Mouse (Mus musculus) neural tube, embryonic 13.5 days (tissue): Measurements from ENCODE around the gene Crim1. TPM values are rescaled to one million over a fixed set of nuclear protein-coding genes. Genes with fewer than 3 reads are reported as not detected.

Experiments
- ATAC-seq: fragments of 200-750 bp; cut with Nextera tagmentation; 2 replicates; pipeline ENCODE4 v1.8.0; 2017; ENCODE audit warnings: low read depth, mild to moderate bottlenecking, moderate TSS enrichment, moderate library complexity
- H3K27ac ChIP-seq: fragments of 300-500 bp; sonication (generic); replicated peaks from 2 replicates; pipeline ENCODE4 v1.5.1; 2015; ENCODE audit warnings: moderate library complexity, mild to moderate bottlenecking, inconsistent platforms
- H3K27me3 ChIP-seq: fragments of 300-500 bp; sonication (generic); 2 replicates; pipeline ENCODE4 v1.6.1; 2015; ENCODE audit warnings: mild to moderate bottlenecking, inconsistent platforms
- H3K36me3 ChIP-seq: fragments of 300-500 bp; sonication (generic); 2 replicates; pipeline ENCODE4 v1.6.1; 2015; ENCODE audit warnings: mild to moderate bottlenecking, inconsistent platforms
- H3K4me1 ChIP-seq: fragments of 300-500 bp; sonication (generic); replicated peaks from 2 replicates; pipeline ENCODE4 v1.6.1; 2015; ENCODE audit warnings: inconsistent platforms
- H3K4me2 ChIP-seq: fragments of 300-500 bp; sonication (generic); 2 replicates; pipeline ENCODE4 v1.6.1; 2015; ENCODE audit warnings: inconsistent platforms, mild to moderate bottlenecking, moderate library complexity
- H3K4me3 ChIP-seq: fragments of 300-500 bp; sonication (generic); 2 replicates; pipeline ENCODE4 v1.5.1; 2015; ENCODE audit warnings: mild to moderate bottlenecking, inconsistent platforms
- H3K9ac ChIP-seq: fragments of 300-500 bp; sonication (generic); 2 replicates; pipeline ENCODE4 v1.6.1; 2015; ENCODE audit warnings: moderate library complexity, mild to moderate bottlenecking, inconsistent platforms
- H3K9me3 ChIP-seq: fragments of 300-500 bp; sonication (generic); 2 replicates; pipeline ENCODE4 v1.6.1; 2016; ENCODE audit warnings: inconsistent platforms
- WGBS: fragments of 180-500 bp; shearing (Covaris S2); methylation state at CpG from one replicate; pipeline ENCODE4 v1.1.7; 2015; 5-methylcytosine and 5-hydroxymethylcytosine counted together
- polyA plus RNA-seq: library from polyadenylated mRNA; unstranded; fragments of >200 nt; fragmentation: Nextera tagmentation; extraction: Ambion mirVana; gene quantifications from 2 replicates; pipeline ENCODE4 v1.2.1, GENCODE M21; 2015

Crim1 gene
- polyA plus RNA-seq, 1 experiment from 2014 or later = 12.4 TPM

DNA sequence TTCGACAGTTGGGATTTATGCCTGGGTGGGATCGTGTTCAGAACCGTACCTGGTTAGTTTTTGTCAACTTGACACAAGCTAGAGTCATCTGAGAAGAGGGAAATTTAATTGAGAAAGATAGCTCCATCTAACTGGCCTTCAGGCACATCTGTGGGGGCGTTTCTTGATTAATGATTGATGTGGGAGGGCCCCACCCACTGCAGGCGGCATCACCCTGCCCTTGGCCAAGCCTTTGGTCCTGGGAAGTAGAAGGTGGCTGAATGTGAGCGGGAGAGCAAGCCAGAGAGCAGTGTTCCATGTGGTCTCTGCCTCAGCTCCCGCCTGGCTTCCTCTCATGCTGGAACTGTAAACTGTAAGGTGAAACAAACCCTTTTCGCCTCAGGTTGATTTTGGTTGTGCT, 56.5 kb downstream of the Crim1 start:
- Histone ChIP-seq H3K4me2 (no peak overlapping the region), H3K4me1 (peaks cover 26% of the 10 kb centered on the region), H3K36me3 (no peaks in the 10 kb centered on the region; the same call in 1 of the 2 replicates), H3K27ac (no peak overlapping the region), H3K9me3 (no peaks in the 10 kb centered on the region), H3K9ac (no peak overlapping the region), H3K4me3 (no peak overlapping the region), H3K27me3 (no peaks in the 10 kb centered on the region)
- WGBS = 74% methylated on average over 8 of the region's 8 CpGs
- ATAC-seq = no peak

DNA sequence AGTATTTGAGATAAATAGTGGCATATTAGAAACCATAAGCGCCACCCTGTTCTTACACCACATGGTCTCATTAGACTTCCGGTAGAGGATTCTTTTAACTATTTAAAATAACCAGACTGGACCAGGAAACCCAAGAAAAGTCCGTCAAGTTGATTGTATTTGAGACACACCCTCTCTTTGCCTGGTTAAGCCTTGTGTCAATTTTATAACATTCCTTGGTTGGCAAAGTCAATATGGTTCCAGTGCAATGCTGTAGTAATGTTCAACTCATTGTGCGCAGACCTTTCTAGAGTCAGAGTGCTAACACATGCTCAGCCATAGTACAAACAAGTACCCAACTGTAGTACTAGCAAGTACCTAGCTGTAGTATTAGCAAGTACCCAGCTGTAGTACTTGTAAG, 61.6 kb downstream of the Crim1 start:
- no peaks in the 10 kb centered on the region for H3K27me3 ChIP-seq
- no peak for ATAC-seq
- 96% methylated on average over 4 of the region's 4 CpGs for WGBS
- H3K9ac ChIP-seq = no peak overlapping the region
- no peak overlapping the region for H3K4me3 ChIP-seq
- no peaks in the 10 kb centered on the region; the same call in 1 of the 2 replicates for H3K36me3 ChIP-seq
- no peak overlapping the region for H3K4me2 ChIP-seq
- peaks cover 28% of the 10 kb centered on the region for H3K4me1 ChIP-seq
- H3K27ac ChIP-seq = no peak overlapping the region
- H3K9me3 ChIP-seq = no peaks in the 10 kb centered on the region

DNA sequence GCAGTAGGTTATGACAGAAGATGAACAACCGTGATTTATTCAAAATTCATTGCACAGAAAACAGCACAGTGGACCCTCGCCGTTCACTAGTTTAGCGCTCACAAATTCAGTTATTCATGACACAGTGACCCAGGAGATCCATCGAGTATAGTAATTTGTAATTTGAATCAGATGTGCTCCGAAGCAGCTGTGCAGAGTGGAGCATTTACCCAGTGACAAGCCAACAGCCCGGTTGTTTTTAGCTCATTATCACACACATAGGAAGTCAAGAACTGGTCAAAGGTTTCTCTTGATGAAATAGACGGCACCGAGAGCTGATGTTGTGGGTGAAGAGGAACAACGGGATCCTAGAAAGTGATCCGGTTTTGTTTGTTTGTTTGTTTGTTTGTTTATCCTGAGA, 64.1 kb downstream of the Crim1 start:
- WGBS = 50% methylated on average over 11 of the region's 11 CpGs
- peak; percentile 32 for ATAC-seq

DNA sequence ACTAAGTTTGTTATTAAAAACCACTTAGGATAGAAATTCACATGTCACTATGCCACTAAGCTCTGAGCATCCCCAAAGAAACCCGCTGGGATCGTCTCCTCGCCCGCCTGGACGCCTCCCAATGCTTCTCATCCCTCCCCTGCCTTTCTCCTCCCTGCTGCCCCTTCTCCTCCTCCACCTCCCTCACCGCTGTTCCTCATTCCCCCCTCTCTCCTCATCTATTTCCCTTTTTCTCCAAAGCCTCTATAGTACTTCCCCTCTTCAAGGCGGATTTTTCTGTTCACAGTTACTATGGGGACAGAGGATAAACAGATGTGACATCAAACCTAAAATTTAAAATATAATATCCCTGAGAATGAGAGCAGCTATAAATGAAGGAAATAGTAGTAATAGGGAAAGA, 65.1 kb downstream of the Crim1 start:
- Histone ChIP-seq H3K9me3 (no peaks in the 10 kb centered on the region), H3K9ac (no peak overlapping the region), H3K4me1 (peaks cover 27% of the 10 kb centered on the region), H3K27me3 (no peaks in the 10 kb centered on the region), H3K27ac (no peak overlapping the region), H3K36me3 (no peaks in the 10 kb centered on the region), H3K4me3 (no peak overlapping the region), H3K4me2 (no peak overlapping the region)
- ATAC-seq = no peak
- WGBS = 86% methylated on average over 7 of the region's 7 CpGs

More for the DNA sequence above, 64.1 kb downstream of the Crim1 start:
- Histone ChIP-seq H3K4me2 (no peak overlapping the region), H3K9me3 (no peaks in the 10 kb centered on the region), H3K9ac (no peak overlapping the region), H3K27me3 (no peaks in the 10 kb centered on the region), H3K27ac (no peak overlapping the region), H3K36me3 (no peaks in the 10 kb centered on the region; the same call in 1 of the 2 replicates), H3K4me1 (peaks cover 27% of the 10 kb centered on the region), H3K4me3 (no peak overlapping the region)

DNA sequence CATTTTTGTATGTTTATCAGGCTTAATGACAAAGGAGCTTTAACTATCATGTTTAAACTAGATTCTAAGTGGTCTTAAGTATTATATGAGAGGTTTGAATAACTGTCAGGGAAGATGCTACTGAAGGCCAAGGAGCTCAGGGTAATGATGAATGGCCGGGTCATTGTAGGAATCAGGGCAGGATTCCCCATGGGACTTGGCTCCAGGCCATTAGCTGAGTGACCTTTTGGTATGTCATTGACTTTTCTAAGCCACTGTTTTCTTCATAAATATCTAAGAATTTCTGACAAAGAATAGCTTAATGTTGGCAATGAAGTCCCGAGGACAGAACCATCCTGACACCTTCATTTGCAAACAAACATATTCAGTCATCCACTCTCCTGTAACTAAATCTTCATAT, 66.2 kb downstream of the Crim1 start:
- no peak for ATAC-seq
- Histone ChIP-seq H3K36me3 (no peaks in the 10 kb centered on the region), H3K4me1 (peaks cover 27% of the 10 kb centered on the region), H3K9ac (no peak overlapping the region), H3K9me3 (no peaks in the 10 kb centered on the region), H3K27me3 (no peaks in the 10 kb centered on the region), H3K4me3 (no peak overlapping the region), H3K27ac (no peak overlapping the region), H3K4me2 (no peak overlapping the region)
- 86% methylated on average over 2 of the region's 2 CpGs for WGBS

DNA sequence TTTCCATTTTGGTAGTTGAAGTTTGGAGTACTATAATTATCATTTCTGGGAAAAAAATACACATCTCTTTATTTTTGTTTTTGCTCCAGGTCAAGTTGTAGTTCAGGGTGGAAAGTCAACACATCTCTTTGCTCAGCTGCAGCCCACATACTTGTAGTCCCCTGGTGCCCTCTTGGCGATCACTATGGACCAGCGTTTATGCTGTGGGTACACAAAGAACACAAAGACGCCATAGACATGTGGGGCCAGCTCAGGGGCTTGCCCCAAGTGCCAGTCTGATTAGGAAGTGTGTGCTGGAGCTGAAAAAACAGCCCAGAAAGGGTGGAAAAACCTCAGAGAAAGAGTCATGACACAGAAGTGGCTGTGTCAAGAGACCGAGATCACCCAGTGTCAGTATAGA, 68.5 kb downstream of the Crim1 start:
- H3K9ac ChIP-seq = no peak overlapping the region
- no peak overlapping the region for H3K4me3 ChIP-seq
- no peak overlapping the region for H3K27ac ChIP-seq
- no peaks in the 10 kb centered on the region for H3K27me3 ChIP-seq
- H3K4me2 ChIP-seq = no peak overlapping the region
- 71% methylated on average over 4 of the region's 4 CpGs for WGBS
- H3K36me3 ChIP-seq = no peaks in the 10 kb centered on the region
- no peak for ATAC-seq
- H3K4me1 ChIP-seq = peaks cover 40% of the 10 kb centered on the region
- H3K9me3 ChIP-seq = no peaks in the 10 kb centered on the region

DNA sequence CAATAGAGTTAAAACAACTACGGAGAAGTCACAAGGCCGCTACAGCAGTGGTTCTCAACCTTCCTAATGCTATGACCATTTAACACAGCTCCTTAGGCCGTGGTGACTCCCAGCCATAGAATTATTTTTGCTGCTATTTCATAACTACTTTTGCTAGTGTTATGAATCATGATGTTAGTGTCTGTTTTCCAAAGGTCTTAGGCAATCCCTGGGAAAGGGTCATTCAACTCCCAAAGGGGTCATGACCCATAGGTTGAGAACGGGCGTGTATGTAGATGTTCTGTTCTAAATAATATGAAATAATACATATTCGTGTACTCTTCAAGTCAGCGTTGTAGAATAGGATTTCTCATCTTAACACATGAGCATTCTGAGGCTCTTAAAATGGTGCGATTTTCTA, 69.3 kb downstream of the Crim1 start:
- Histone ChIP-seq H3K27ac (no peak overlapping the region), H3K4me1 (peaks cover 40% of the 10 kb centered on the region), H3K9me3 (no peaks in the 10 kb centered on the region), H3K27me3 (no peaks in the 10 kb centered on the region), H3K9ac (no peak overlapping the region), H3K4me3 (no peak overlapping the region), H3K4me2 (no peak overlapping the region), H3K36me3 (no peaks in the 10 kb centered on the region)
- no peak for ATAC-seq
- WGBS = 95% methylated on average over 8 of the region's 8 CpGs

DNA sequence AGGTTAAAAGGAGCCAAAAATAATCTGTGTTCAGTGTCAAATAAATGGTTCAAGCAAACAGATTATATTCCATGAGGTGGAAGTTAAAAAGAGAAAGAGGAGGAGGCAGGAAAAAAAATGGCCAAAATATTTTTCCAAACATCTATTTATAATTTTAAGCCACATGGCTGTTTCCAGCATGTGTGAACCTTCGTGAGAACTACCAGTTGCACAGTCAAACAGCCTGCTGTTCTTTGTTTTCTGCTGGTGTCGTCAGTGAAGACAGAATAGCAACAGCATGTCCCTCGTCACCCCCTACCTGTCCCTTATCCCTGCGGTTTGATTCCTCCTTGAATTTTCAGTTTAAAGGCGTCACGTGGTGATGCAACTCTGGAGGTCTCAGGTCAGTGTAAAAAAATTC, 70.0 kb downstream of the Crim1 start:
- 84% methylated on average over 6 of the region's 6 CpGs for WGBS
- Histone ChIP-seq H3K4me3 (no peak overlapping the region), H3K9ac (no peak overlapping the region), H3K4me1 (peaks cover 38% of the 10 kb centered on the region), H3K4me2 (no peak overlapping the region), H3K36me3 (no peaks in the 10 kb centered on the region), H3K9me3 (no peaks in the 10 kb centered on the region), H3K27ac (no peak overlapping the region), H3K27me3 (no peaks in the 10 kb centered on the region)
- no peak for ATAC-seq

DNA sequence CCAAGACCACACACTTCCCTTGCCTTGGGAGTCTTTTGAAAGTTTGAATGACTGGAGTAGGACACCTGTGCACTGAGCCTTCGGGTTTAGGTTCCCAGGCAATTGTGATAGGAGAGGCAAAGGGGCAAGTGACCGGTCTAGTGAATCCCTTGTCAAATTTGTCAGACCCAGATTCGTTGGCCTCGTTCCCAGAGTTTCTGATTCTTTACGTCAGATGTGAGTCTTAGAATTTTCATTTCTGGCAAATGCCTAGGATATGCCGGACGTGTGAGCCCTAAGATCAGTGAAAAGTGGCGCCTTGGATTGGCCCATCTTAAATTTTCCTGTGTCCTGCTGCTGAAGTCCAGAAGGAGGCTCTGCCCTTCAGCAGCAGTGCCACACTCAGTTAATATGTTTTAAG, 71.7 kb downstream of the Crim1 start:
- H3K4me3 ChIP-seq = no peak overlapping the region
- ATAC-seq = no peak
- 92% methylated on average over 8 of the region's 8 CpGs for WGBS

DNA sequence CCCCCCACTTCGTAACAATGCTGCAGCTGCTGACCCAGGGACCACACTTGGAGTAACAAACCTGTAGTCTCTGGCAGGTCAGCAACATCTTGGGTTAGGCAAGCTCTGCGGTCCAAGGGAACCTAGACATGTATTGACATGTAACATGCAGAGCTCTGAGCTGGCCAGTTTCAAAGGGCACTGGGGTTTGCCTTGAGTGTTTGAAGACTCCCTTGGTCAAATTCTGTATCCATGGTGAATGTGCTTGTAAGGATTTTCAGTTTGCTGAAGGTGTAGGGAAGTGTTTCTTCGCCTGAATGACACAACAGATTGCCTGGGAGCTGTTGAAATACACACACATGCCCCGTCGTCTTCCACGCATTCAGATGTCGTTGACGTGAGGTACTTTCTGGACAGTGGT, 72.1 kb downstream of the Crim1 start:
- H3K4me3 ChIP-seq = no peak overlapping the region
- H3K27me3 ChIP-seq = no peaks in the 10 kb centered on the region
- H3K4me2 ChIP-seq = no peak overlapping the region
- WGBS = 68% methylated on average over 8 of the region's 8 CpGs
- H3K4me1 ChIP-seq = peaks cover 40% of the 10 kb centered on the region
- 0 out of 2 replicates have a peak, but pooled peaks cover 3% of the 10 kb centered on the region for H3K36me3 ChIP-seq
- 0 out of 2 replicates have a peak overlapping the region, but pooled peaks have one; percentile 15 for H3K27ac ChIP-seq
- no peak overlapping the region for H3K9ac ChIP-seq
- no peaks in the 10 kb centered on the region for H3K9me3 ChIP-seq
- no peak for ATAC-seq

More for the DNA sequence above, 71.7 kb downstream of the Crim1 start:
- Histone ChIP-seq H3K27ac (no peak overlapping the region), H3K27me3 (no peaks in the 10 kb centered on the region), H3K4me1 (peaks cover 40% of the 10 kb centered on the region), H3K36me3 (no peaks in the 10 kb centered on the region), H3K4me2 (no peak overlapping the region), H3K9me3 (no peaks in the 10 kb centered on the region), H3K9ac (no peak overlapping the region)

DNA sequence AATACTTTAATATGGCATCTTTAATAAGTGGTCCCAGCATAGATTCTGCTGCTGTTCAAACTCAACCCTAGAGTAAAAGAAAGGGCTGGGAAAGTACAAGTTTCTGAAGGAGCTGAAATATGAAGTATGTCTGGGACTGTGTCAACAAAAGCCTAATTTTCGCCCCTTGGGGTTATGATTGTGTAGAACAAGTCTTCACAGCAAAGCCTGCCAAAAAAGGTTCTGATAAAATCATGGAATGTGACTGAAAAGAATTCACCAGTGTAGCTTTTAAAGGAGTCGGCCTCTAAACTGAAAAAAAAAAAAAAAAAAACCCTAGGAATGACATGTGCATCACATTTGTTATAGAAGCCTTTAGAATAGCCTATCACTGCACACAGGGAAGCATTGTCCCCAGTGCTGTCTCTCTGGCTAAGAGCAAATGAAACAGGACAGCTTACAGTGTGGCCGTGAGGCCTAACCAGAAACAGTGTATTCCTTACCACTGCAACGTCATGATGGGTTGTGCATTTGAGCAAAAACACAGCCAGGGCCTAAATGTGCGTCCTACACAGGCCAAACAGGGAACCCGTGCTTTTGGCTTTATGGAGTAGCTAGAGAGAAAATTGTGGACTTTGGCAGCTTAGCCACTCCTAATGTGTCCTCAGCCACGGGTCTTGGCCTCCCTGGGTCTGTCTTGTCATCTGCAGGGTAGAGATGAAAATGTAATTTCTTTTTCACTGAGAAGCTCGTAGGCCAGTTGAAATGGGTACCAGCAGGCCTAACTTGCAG, 72.8 kb downstream of the Crim1 start:
- H3K27ac ChIP-seq = 0 out of 2 replicates have a peak overlapping the region, but pooled peaks have one; percentile 28
- no peak for ATAC-seq

DNA sequence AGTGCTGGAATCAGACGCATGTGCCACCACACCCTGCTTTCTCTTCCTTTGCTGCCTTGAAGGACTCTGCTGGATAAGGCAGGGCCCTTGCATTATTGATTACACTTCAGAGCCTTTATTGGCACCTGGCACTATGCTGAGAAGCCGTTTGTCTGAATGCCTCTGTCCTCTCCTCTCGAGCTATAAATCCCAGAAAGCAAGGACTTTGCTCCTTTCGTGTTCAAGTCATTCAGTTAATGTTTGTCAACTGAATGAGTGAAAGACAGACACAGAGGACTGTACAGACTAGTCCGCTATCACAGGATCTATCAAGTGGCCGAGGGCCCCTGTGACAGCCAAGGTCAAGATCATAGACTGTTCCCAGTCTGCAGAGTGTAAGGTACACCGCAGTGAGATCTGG, 73.8 kb downstream of the Crim1 start:
- H3K9ac ChIP-seq = no peak overlapping the region

More for the DNA sequence above, 72.8 kb downstream of the Crim1 start:
- Histone ChIP-seq H3K4me1 (peaks cover 40% of the 10 kb centered on the region), H3K9ac (no peak overlapping the region), H3K36me3 (0 out of 2 replicates have a peak, but pooled peaks cover 3% of the 10 kb centered on the region), H3K9me3 (no peaks in the 10 kb centered on the region), H3K27me3 (no peaks in the 10 kb centered on the region), H3K4me3 (no peak overlapping the region), H3K4me2 (no peak overlapping the region)
- WGBS = 66% methylated on average over 8 of the region's 8 CpGs

More for the DNA sequence above, 73.8 kb downstream of the Crim1 start:
- Histone ChIP-seq H3K27me3 (no peaks in the 10 kb centered on the region), H3K27ac (no peak overlapping the region), H3K4me1 (peaks cover 43% of the 10 kb centered on the region), H3K36me3 (0 out of 2 replicates have a peak, but pooled peaks cover 3% of the 10 kb centered on the region), H3K4me2 (no peak overlapping the region), H3K9me3 (no peaks in the 10 kb centered on the region), H3K4me3 (no peak overlapping the region)
- ATAC-seq = no peak
- WGBS = 60% methylated on average over 7 of the region's 7 CpGs
